Mouse (Mus musculus) brain, embryonic 14.5 days (tissue): ENCODE results near the gene Pdxdc1. TPM values are rescaled to one million over a fixed set of nuclear protein-coding genes. Genes with fewer than 3 reads are reported as not detected.
"Not testable (repeated sequence)": the region's sequence is repeated elsewhere in the genome, so short reads cannot be mapped to it uniquely, and the experiment has no call there.

Experiments
- DNase-seq: peaks from one replicate; pipeline ENCODE4 v3.0.0-alpha.2; 2011; ENCODE audit warnings: low read depth
- CTCF ChIP-seq: fragments of 200-500 bp; IDR thresholded peaks from 2 replicates; pipeline ENCODE4 v1.5.1; 2012; ENCODE audit warnings: inconsistent platforms, mild to moderate bottlenecking, moderate library complexity, borderline replicate concordance; ENCODE audit not compliant: insufficient read depth, insufficient read length; ENCODE audit errors: extremely low read depth
- POLR2A ChIP-seq: fragments of 200-500 bp; IDR thresholded peaks from 2 replicates; pipeline ENCODE4 v1.6.1; 2012; ENCODE audit warnings: mild to moderate bottlenecking, inconsistent platforms, borderline replicate concordance; ENCODE audit not compliant: poor library complexity, insufficient read depth, insufficient read length, severe bottlenecking; ENCODE audit errors: extremely low read depth
- polyA plus RNA-seq: library from polyadenylated mRNA; depleted of rRNA; stranded (reverse); fragments of >200 nt; gene quantifications from 2 replicates; pipeline ENCODE4 v1.2.3, GENCODE M21; 2012; rRNA removed

Pdxdc1 gene
- polyA plus RNA-seq, 1 experiment, result 57.9 TPM

GRCm38 (mm10) chr16:13807616-13808015 is 95.3 kb downstream of the Pdxdc1 start:
- TF ChIP-seq CTCF, result no peak
- TF ChIP-seq POLR2A, result no peak
- no peak for DNase-seq

- no peak for TF ChIP-seq CTCF
- TF ChIP-seq POLR2A, result no peak
- no peak for DNase-seq
Measured at GRCm38 (mm10) chr16:13804666-13805065, 98.3 kb downstream of the Pdxdc1 start.

DNA sequence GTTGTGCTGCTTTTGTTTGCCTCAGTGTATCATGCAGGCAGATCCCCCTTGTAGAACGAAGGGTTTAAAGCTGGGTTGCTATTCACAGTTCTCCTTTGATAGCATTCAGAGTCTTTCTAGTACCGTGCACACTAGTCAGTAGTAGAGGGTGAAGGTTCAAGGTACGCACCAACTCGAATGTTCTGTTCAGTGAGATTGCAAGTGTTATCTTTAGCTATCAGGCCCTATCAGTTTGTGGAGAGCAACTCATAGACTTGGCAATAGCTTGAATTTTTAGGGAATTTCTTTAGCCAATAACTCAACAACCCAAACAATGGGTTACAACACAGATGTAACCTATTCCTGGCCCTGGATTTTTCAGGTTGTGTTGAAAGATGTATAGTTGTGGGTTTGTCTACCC is 101.7 kb downstream of the Pdxdc1 start:
- TF ChIP-seq POLR2A (no peak), CTCF (no peak)

DNA sequence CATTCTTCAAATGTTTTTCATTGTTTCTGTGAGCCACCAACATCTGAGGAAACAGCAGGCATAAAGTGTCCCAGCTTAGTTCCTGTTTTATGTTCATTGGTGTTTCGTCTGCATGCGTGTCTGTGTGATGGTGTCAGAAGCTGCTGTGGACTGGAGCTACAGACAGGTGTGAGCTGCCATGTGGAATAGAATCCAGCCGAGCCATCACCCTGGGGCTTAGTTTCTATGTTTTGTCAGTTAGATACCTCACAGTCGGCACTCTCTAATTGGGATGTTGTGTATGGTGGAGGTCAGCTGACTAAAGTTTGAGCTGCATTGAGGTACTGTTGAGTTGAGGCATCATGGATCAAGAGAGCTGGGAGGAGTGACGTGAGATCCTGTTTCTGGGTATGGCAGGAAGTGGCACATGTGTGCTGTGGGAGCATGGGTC is 106.2 kb downstream of the Pdxdc1 start:
- no peak for DNase-seq

More for the DNA sequence above, 101.7 kb downstream of the Pdxdc1 start:
- DNase-seq, result no peak

DNA sequence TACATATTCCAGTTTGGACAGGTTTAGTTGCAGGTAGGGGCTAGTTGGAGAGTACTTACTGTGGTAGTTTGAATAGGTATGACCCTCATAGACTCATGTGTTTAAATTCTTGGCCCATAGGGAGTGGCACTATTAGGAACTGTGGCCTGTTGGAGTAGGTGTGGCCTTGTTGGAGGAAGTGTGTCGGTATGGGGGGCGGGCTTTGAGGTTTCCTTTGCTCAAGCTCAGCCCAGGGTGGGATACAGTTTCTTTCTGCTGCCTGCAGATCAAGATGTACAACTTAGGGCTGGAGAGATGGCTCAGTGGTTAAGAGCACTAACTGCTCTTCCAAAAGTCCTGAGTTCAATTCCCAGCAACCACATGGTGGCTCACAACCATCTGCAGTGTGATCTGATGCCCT is 109.5 kb downstream of the Pdxdc1 start:
- DNase-seq, result not testable (repeated sequence)

More for the DNA sequence above, 106.2 kb downstream of the Pdxdc1 start:
- TF ChIP-seq POLR2A, result no peak
- TF ChIP-seq CTCF, result no peak

- DNase-seq, result no peak
Measured at GRCm38 (mm10) chr16:13785932-13786331, 117.0 kb downstream of the Pdxdc1 start.

More at GRCm38 (mm10) chr16:13785932-13786331, 117.0 kb downstream of the Pdxdc1 start:
- no peak for TF ChIP-seq POLR2A
- no peak for TF ChIP-seq CTCF

Other genes with a start within 250 kb of the Pdxdc1 start
- 23.6 and 24.3 TPM in 2 replicates for gene Parn, start 235.0 kb downstream of the Pdxdc1 start, polyA plus RNA-seq
- 40.1 and 41.5 TPM in 2 replicates for gene Bfar, start 231.3 kb downstream of the Pdxdc1 start, polyA plus RNA-seq
- gene 3110001I22Rik, start 231.2 kb downstream of the Pdxdc1 start, polyA plus RNA-seq, result 5.4 TPM in 2 replicates
- gene Pla2g10, start 172.1 kb downstream of the Pdxdc1 start, polyA plus RNA-seq, result 0.29 and 0.34 TPM in 2 replicates
- 32.2 and 49.1 TPM in 2 replicates for gene Rrn3, start 122.4 kb downstream of the Pdxdc1 start, polyA plus RNA-seq
- gene Ntan1, start 84.3 kb downstream of the Pdxdc1 start, polyA plus RNA-seq, result 136 and 159 TPM in 2 replicates
- 9.6 and 12.6 TPM in 2 replicates for gene Mpv17l, start within 50 bp of the Pdxdc1 start, polyA plus RNA-seq
- gene 2900011O08Rik, start 83.5 kb upstream of the Pdxdc1 start, polyA plus RNA-seq, result 131 and 135 TPM in 2 replicates
- 1.4 and 1.6 TPM in 2 replicates for gene Ifitm7, start 83.8 kb upstream of the Pdxdc1 start, polyA plus RNA-seq